Mouse (Mus musculus) central nervous system, embryonic 14 days (tissue): ENCODE measurements around the gene Timm17b. TPM values are rescaled to one million over a fixed set of nuclear protein-coding genes. Genes with fewer than 3 reads are reported as not detected.

ENCODE experiments used
- polyA plus RNA-seq: library from polyadenylated mRNA; depleted of rRNA; stranded (reverse); fragments of >200 nt; gene quantifications from 2 replicates; pipeline ENCODE4 v1.2.3, GENCODE M21; 2012; rRNA removed

Gene Timm17b
- 55.3 and 58.3 TPM in 2 replicates for polyA plus RNA-seq

DNA sequence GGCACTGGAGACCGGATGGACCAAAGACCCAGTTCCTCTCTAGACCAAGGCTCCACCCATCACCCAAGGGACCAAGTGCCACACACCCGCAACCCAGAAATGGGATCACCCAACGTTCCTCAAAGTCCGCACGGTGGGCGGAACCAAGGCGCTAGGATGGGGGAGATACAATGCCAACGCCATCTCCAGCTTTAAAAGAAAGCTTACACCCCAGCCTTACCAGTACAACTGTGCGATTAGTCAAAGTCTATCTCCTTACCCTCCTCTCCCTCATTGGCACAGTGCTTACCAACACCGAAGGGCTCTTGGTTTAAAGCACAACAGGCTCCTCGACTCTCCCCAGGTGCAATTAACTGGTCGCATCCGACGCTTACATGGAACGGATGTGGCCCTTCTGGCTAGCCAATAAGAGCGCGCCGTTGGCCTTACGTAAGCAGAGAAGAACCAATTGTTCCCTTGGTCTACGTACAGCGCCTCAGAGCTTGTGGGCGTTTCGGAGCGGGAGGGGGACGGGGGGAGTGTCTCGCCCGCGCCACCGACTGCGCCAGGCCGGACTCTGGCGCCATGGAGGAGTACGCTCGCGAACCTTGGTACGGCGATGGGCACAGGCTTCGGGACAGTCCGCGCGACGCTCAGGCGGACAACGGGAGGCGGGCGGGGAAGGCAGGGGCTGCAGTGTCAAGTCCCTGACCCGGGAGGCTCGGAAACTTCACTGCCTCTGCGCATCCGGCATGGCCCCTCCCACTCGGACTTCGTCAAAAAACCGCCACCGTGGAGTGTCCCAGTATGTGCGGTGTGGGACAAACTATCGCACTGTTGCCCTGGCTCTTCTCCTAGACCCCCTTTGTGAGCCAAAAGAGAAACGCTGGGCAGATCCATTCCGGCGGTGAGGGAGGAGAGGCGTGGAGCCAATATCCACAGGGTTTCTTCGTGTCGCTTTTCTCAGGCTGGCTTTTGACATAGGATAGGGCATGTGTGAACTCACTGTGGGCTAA, at the start of gene Timm17b, which contains the start of gene Pqbp1:
Gene Timm17b, plus strand, starts transcription at position 478 of the 995 bp plus-strand sequence.
Gene Pqbp1, minus strand, starts transcription at position 390 of the 995 bp plus-strand sequence.

DNA sequence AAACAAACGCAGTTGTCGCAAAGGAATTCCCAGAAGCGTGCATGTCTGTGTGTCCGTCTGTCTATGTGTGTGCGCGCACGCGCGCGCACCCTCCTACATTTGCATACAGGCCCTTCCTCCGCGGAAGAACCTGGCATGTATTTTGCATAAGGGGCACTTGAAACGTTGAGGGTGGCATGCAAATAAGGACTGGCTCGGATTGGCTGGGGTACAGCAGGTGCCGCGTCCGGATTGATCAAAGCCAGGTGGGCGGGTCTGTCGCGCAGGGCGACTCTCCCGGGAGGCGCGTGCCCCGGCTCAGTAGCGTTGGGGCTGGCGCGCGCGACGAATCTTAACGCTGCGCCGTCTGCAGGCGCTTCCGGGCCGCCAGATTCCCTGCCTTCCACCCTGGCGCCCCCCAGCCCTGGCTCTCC, 21.1 kb upstream of the Timm17b start, which contains the start of gene Pim2:
Gene Pim2, plus strand, starts transcription at position 256 of the 413 bp plus-strand sequence.

DNA sequence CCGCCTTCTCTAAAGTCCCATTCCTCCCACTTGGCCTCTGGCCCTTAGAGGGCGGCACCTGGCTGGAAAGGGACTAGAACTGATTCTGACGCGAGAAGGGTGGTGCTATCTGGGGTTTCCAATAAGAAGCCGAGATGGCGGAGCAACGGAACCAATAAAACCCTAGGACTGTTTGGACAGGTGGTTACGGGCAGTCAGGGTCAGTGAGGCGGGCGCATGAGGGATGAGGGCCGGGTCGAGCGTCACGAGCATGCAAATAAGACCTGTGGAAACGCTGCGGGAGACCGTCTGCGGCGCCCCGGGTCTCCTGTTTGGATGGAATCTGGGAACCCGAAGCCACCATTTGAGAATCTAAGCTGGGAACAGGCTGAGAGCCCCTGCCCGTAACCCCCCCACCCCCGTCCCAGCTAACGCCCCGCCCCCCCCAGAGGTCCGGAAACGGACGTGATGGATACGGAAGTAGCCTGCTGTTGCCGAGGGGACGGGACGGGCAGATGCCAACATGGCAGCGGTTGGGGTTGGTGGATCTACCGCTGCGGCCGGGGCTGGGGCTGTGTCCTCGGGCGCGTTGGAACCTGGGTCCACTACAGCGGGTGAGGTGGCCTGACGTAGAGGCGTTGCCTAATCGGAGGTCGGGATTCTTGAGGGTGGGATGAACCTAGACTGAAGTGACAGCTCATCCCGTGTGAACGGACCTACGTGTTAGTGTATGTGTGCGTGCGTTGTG, 15.2 kb upstream of the Timm17b start, which contains the start of gene Slc35a2:
Gene Slc35a2, plus strand, starts transcription at position 188 of the 727 bp plus-strand sequence.

DNA sequence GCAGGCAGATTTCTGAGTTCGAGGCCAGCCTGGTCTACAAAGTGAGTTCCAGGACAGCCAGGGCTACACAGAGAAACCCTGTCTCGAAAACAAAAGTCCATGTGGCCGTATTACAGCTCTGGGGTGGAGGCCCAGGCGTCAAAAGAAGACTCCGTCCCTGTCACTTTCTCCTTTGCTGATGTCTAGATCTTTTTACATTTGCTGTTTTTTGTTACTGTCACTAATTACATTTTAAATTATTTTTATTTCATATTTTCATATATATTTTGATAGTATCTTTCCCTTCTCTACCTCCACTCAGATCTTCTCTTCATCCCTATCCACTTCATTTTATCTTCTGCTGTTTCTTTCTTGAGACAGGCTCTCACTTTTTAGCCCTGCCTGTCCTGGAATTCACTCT, 8.6 kb downstream of the Timm17b start, which contains the start of gene Gm10491:
Gene Gm10491, minus strand, starts transcription at position 101 of the 400 bp plus-strand sequence.

DNA sequence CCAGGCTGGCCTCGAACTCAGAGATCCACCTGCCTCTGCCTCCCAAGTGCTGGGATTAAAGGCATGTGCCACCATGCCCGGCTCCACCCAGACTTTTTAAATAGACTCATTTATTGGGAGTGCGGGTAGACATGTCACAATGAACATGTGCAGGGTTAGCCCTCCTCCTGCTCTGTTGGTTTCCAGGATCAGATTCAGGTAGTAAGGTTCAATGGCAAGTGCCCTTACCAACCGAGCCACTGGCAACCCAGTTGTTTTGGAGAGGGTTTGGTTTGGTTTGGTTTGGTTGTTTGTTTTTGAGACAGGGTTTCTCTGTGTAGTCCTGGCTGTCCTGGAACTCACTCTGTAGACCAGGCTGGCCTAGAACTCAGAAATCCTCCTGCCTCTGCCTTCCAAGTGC, 10.1 kb downstream of the Timm17b start, which contains the start of gene Gm10490:
Gene Gm10490, plus strand, starts transcription at position 301 of the 400 bp plus-strand sequence.

DNA sequence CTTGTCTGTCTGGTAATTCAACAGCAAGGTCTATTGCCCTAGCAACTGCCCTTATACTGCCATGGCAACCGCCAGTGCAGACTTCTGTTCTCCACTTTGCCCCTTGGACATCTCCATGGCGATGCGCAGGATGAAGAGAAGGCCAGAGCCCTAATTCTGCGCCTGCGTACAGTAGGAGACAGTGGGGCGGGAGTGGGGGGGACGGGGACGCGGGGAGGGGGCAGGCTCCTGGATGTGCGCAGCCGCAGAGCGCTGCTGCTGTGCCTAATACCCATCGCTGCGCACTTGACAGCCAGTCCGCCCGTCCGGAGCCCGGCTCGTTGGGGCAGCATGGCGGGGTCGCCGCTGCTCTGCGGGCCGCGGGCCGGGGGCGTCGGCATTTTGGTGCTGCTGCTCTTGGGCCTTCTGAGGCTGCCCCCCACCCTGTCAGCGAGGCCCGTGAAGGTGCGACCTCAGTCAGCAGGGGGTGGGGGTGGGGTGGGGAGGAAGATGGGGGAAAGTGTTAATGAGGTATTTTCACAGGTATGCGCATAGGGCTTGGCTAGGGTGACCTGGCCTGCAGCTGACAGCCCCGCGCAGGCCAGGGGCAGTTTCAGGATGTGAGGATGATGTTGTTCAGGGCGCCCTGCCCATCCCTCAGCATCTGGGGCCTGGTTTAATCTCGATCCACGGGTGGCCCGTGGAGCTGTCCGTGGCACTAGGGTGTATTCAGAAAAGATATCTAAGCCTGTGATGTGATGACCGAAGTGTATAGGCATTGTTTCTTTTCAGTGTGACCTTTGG, 20.6 kb downstream of the Timm17b start, which contains the start of gene Pcsk1n:
Gene Pcsk1n, plus strand, starts transcription at position 222 of the 783 bp plus-strand sequence.

DNA sequence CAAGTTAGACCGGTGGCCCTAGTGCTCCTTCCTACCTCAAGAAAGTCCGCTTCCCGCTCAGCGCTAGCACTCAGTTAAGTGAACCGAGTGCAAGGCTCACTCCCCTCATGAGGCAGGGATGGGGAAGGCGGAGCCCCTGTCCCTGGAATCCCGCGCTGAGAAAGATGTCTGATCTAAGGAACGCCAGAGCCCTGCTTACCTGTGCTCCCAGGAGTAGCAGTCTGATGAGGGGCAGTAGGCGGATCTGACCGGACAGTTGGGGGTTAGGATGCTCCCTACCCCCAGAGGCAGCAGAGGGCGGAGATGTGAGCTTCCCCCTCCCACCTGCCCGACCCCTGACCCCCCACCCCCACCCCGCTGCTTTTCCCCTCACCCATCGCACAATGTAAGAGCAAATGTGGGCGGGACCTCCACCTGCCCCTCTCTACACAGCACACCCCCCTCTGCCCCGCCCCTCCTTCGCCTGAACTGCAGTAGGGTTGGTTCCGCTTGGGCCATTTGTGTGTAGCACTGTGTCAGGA, 29.2 kb downstream of the Timm17b start, which contains the start of gene Eras:
Gene Eras, minus strand, starts transcription at position 338 of the 521 bp plus-strand sequence.

DNA sequence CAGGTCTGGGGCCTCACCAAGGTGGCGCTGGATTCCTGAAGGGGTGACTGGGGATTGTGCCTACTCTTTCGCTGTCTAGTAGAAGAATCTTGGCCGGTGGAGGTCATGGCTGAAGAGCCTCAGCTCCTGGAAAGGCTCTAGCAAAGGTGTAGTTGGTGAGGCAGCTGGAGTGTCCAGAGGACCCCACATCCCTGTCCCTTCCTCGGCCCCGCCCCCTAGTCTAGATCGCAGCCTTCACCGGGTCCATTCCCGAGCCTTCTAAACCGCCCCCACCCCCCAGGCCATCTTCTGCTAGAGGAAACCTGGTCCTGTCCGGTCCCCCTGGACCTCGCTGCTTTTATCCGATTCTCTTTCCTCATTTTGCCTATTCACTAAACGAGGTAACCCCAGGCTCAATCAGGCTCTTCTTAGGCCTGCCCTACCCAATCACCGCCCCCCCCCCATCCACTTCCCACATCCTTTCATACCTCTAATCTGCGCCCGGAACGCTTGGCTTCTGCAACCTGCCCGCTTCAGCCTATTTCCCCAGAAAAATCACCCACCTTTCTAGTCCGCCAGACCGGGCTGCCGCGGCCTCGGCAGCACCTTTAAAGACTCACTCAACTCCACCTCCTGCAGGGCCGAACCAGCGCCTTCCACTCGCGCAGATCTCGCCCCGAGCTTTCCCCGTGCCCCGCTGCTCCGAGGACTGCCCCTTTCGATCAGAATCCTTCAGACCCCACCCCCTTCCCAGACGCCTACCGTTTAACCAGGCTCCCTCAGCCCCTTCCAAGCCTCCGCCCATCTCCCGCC, 48.1 kb downstream of the Timm17b start, which contains the start of gene Hdac6:
Gene Hdac6, minus strand, starts transcription at position 782 of the 792 bp plus-strand sequence.

Other genes with a start within 250 kb of the Timm17b start
- gene Prickle3, start 242.1 kb upstream of the Timm17b start, polyA plus RNA-seq, result 3.5 and 6.4 TPM in 2 replicates
- 46.2 and 64.5 TPM in 2 replicates for gene Plp2, start 228.0 kb upstream of the Timm17b start, polyA plus RNA-seq
- 0.20 and 0.29 TPM in 2 replicates for gene Magix, start 218.1 kb upstream of the Timm17b start, polyA plus RNA-seq
- 29.7 and 33.7 TPM in 2 replicates for gene Gpkow, start 202.2 kb upstream of the Timm17b start, polyA plus RNA-seq
- 47.9 and 48.4 TPM in 2 replicates for gene Wdr45, start 185.0 kb upstream of the Timm17b start, polyA plus RNA-seq
- 0.57 and 0.83 TPM in 2 replicates for gene Gm45208, start 177.1 kb upstream of the Timm17b start, polyA plus RNA-seq
- 99.6 and 106 TPM in 2 replicates for gene Praf2, start 170.9 kb upstream of the Timm17b start, polyA plus RNA-seq
- 60.1 and 61.7 TPM in 2 replicates for gene Ccdc120, start 148.5 kb upstream of the Timm17b start, polyA plus RNA-seq
- gene Tfe3, start 136.8 kb upstream of the Timm17b start, polyA plus RNA-seq, result 17.1 and 19.2 TPM in 2 replicates
- gene Gripap1, start 109.6 kb upstream of the Timm17b start, polyA plus RNA-seq, result 93.9 and 102 TPM in 2 replicates
- 4.7 and 5.3 TPM in 2 replicates for gene Kcnd1, start 77.1 kb upstream of the Timm17b start, polyA plus RNA-seq
- 59.6 and 60.4 TPM in 2 replicates for gene Otud5, start 58.0 kb upstream of the Timm17b start, polyA plus RNA-seq
- gene Pim2, start 21.1 kb upstream of the Timm17b start, polyA plus RNA-seq, result 19.7 and 20.8 TPM in 2 replicates
- gene Slc35a2, start 15.3 kb upstream of the Timm17b start, polyA plus RNA-seq, result 41.6 and 47.2 TPM in 2 replicates
- gene Pqbp1, start 88 bp upstream of the Timm17b start, polyA plus RNA-seq, result 217 and 234 TPM in 2 replicates
- gene Gm10491, start 8.5 kb downstream of the Timm17b start, polyA plus RNA-seq, result not detected in 2 replicates
- not detected in 2 replicates for gene Gm10490, start 10.2 kb downstream of the Timm17b start, polyA plus RNA-seq
- gene Pcsk1n, start 20.5 kb downstream of the Timm17b start, polyA plus RNA-seq, result 65.2 and 75.6 TPM in 2 replicates
- gene Eras, start 29.2 kb downstream of the Timm17b start, polyA plus RNA-seq, result 0.15 and 0.21 TPM in 2 replicates
- 111 and 113 TPM in 2 replicates for gene Hdac6, start 48.5 kb downstream of the Timm17b start, polyA plus RNA-seq
- gene Gata1, start 78.7 kb downstream of the Timm17b start, polyA plus RNA-seq, result 0.33 and 0.34 TPM in 2 replicates
- 0.26 and 0.44 TPM in 2 replicates for gene Glod5, start 119.1 kb downstream of the Timm17b start, polyA plus RNA-seq
- 52.8 and 56.5 TPM in 2 replicates for gene Suv39h1, start 175.4 kb downstream of the Timm17b start, polyA plus RNA-seq
- gene Was, start 191.1 kb downstream of the Timm17b start, polyA plus RNA-seq, result 1.0 and 1.1 TPM in 2 replicates
- 193 and 209 TPM in 2 replicates for gene Wdr13, start 233.5 kb downstream of the Timm17b start, polyA plus RNA-seq
- gene Rbm3, start 246.5 kb downstream of the Timm17b start, polyA plus RNA-seq, result 462 and 530 TPM in 2 replicates